Mouse (Mus musculus) bone marrow, adult 2 months (tissue): ENCODE results near the gene Ifitm10.

Experiments used
- CTCF ChIP-seq: fragments of 200-500 bp; IDR thresholded peaks from 2 replicates; pipeline ENCODE4 v1.5.1; 2011; ENCODE audit warnings: low read length, control low read depth; ENCODE audit not compliant: control insufficient read depth, insufficient read depth
- POLR2A ChIP-seq: fragments of 200-500 bp; IDR thresholded peaks from 2 replicates; pipeline ENCODE4 v1.6.1; 2011; ENCODE audit warnings: low read depth, mild to moderate bottlenecking, control low read depth, low read length, borderline replicate concordance; ENCODE audit not compliant: control insufficient read depth

DNA sequence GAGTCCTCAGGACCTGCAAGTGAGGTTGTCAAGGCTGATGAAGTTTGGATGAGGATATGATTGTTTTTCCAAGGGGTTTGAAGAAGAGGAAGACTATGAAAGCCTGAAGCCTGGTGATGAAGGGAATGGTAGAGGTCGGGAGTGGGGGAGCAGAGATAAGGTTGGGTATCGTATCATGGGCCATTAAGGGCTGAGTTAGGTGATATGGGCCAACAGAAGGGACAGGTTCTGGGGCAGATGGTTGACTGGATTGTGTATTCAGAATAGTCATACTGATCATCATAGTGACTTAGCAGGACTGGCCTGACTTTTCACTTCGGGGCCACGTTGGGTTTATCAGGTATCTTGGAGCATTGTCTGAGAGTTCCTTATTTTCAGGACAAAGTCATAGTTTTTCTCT is 21.9 kb upstream of the Ifitm10 start:
- TF ChIP-seq CTCF (no peak), POLR2A (no peak)
